Mouse (Mus musculus) erythroblast, adult 5-6 weeks (primary cell): ENCODE measurements around the gene Akirin1. TPM values are rescaled to one million over a fixed set of nuclear protein-coding genes. Genes with fewer than 3 reads are reported as not detected.

ENCODE experiments used
- ATAC-seq: replicated peaks from 2 replicates; pipeline ENCODE4 v1.8.0; 2016; ENCODE audit warnings: moderate number of reproducible peaks, mild to moderate bottlenecking, moderate TSS enrichment, inconsistent platforms; ENCODE audit not compliant: poor library complexity, low FRiP score, severe bottlenecking
- total RNA-seq, 2 experiments: library from RNA; stranded (forward) in 1 of 2; stranded (reverse) in 1 of 2; fragments of 150-400 nt in 1 of 2; fragments of 200-764, 138-1000 nt in 1 of 2; gene quantifications; 2 replicates each; pipeline versions ENCODE4 v1.2.3 to v1.2.4; 2015 to 2017; ENCODE audit warnings: low replicate concordance in 2 of 2

Gene Akirin1
- total RNA-seq, 2 experiments from 2014 or later, result 9.3 to 17.5 TPM

GRCm38 (mm10) chr4:123732163-123732910 lies 17.8 kb downstream of the Akirin1 start:
- ATAC-seq, result no peak

GRCm38 (mm10) chr4:123721761-123722160 lies 28.4 kb downstream of the Akirin1 start:
- no peak for ATAC-seq

GRCm38 (mm10) chr4:123718434-123718780 lies 31.7 kb downstream of the Akirin1 start:
- ATAC-seq, result no peak

- peak; percentile 98 for ATAC-seq
Measured at GRCm38 (mm10) chr4:123717574-123718433, 32.3 kb downstream of the Akirin1 start, which contains the start of gene Ndufs5. Gene Ndufs5 (minus strand): TSS chr4:123718202.

GRCm38 (mm10) chr4:123712431-123712830 lies 37.7 kb downstream of the Akirin1 start:
- no peak for ATAC-seq

- ATAC-seq, result no peak
Measured at GRCm38 (mm10) chr4:123707340-123707739, 42.8 kb downstream of the Akirin1 start.

GRCm38 (mm10) chr4:123705340-123705739 lies 44.8 kb downstream of the Akirin1 start:
- no peak for ATAC-seq

- ATAC-seq, result no peak
Measured at GRCm38 (mm10) chr4:123693384-123693783, 56.8 kb downstream of the Akirin1 start.

- no peak for ATAC-seq
Measured at GRCm38 (mm10) chr4:123692071-123692470, 58.1 kb downstream of the Akirin1 start.

- ATAC-seq, result no peak
Measured at GRCm38 (mm10) chr4:123690311-123690710, 59.8 kb downstream of the Akirin1 start.

- ATAC-seq, result no peak
Measured at GRCm38 (mm10) chr4:123687025-123687781, 62.9 kb downstream of the Akirin1 start.

GRCm38 (mm10) chr4:123686368-123687024 lies 63.6 kb downstream of the Akirin1 start:
- no peak for ATAC-seq

- ATAC-seq, result no peak
Measured at GRCm38 (mm10) chr4:123685506-123686242, 64.5 kb downstream of the Akirin1 start.

- ATAC-seq, result no peak
Measured at GRCm38 (mm10) chr4:123685046-123685445, 65.1 kb downstream of the Akirin1 start.

Other genes with a start within 250 kb of the Akirin1 start
- 48.5 and 52.5 TPM in 2 replicates for gene Macf1, start 66.0 kb downstream of the Akirin1 start, total RNA-seq (2015; ENCODE audit: low replicate concordance)
- gene Macf1, start 66.0 kb downstream of the Akirin1 start, total RNA-seq (2017; ENCODE audit: low replicate concordance), result 65.5 and 81.0 TPM in 2 replicates
- 25.3 and 32.9 TPM in 2 replicates for gene Ndufs5, start 32.1 kb downstream of the Akirin1 start, total RNA-seq (2015; ENCODE audit: low replicate concordance)
- 27.9 and 29.0 TPM in 2 replicates for gene Ndufs5, start 32.1 kb downstream of the Akirin1 start, total RNA-seq (2017; ENCODE audit: low replicate concordance)
- gene Rhbdl2, start 37.5 kb upstream of the Akirin1 start, total RNA-seq (2015; ENCODE audit: low replicate concordance), result not detected in 2 replicates
- not detected in 2 replicates for gene Rhbdl2, start 37.5 kb upstream of the Akirin1 start, total RNA-seq (2017; ENCODE audit: low replicate concordance)
- not detected in 2 replicates for gene 4933427I04Rik, start 109.3 kb upstream of the Akirin1 start, total RNA-seq (2015; ENCODE audit: low replicate concordance)
- not detected in 2 replicates for gene 4933427I04Rik, start 109.3 kb upstream of the Akirin1 start, total RNA-seq (2017; ENCODE audit: low replicate concordance)
- gene Mycbp, start 154.5 kb upstream of the Akirin1 start, total RNA-seq (2015; ENCODE audit: low replicate concordance), result 3.7 and 9.6 TPM in 2 replicates
- 1.4 and 11.9 TPM in 2 replicates for gene Mycbp, start 154.5 kb upstream of the Akirin1 start, total RNA-seq (2017; ENCODE audit: low replicate concordance)
- 6.7 and 20.7 TPM in 2 replicates for gene Rragc, start 167.1 kb upstream of the Akirin1 start, total RNA-seq (2015; ENCODE audit: low replicate concordance)
- gene Rragc, start 167.1 kb upstream of the Akirin1 start, total RNA-seq (2017; ENCODE audit: low replicate concordance), result 12.7 and 14.4 TPM in 2 replicates
- not detected in 2 replicates for gene 4930535I16Rik, start 167.7 kb upstream of the Akirin1 start, total RNA-seq (2015; ENCODE audit: low replicate concordance)
- gene 4930535I16Rik, start 167.7 kb upstream of the Akirin1 start, total RNA-seq (2017; ENCODE audit: low replicate concordance), result not detected in 2 replicates